Mouse (Mus musculus): ENCODE measurements around the gene Gm43064.

- TF ChIP-seq ZC3H11A (IDR thresholded peaks at IDR 0.05; ENCODE audit: borderline replicate concordance, low read depth, low read length), result no peak
- TF ChIP-seq MAFK (IDR thresholded peaks at IDR 0.05; ENCODE audit: insufficient read depth, low read depth, low read length), result no peak
- TF ChIP-seq ZNF384 (IDR thresholded peaks at IDR 0.05; ENCODE audit: low read depth, low read length), result no peak
- no peak for TF ChIP-seq HCFC1 (IDR thresholded peaks at IDR 0.05; ENCODE audit: borderline replicate concordance, insufficient read depth, low read length)
These were observed 35.9 kb upstream of the Gm43064 start for GRCm38 (mm10) chr3:103773508-103773907.
